Mouse (Mus musculus): ENCODE data around the gene A930004D18Rik. TPM values are rescaled to one million over a fixed set of nuclear protein-coding genes. Genes with fewer than 3 reads are reported as not detected.

A930004D18Rik gene
- polyA plus RNA-seq, 1 experiment = not detected

DNA sequence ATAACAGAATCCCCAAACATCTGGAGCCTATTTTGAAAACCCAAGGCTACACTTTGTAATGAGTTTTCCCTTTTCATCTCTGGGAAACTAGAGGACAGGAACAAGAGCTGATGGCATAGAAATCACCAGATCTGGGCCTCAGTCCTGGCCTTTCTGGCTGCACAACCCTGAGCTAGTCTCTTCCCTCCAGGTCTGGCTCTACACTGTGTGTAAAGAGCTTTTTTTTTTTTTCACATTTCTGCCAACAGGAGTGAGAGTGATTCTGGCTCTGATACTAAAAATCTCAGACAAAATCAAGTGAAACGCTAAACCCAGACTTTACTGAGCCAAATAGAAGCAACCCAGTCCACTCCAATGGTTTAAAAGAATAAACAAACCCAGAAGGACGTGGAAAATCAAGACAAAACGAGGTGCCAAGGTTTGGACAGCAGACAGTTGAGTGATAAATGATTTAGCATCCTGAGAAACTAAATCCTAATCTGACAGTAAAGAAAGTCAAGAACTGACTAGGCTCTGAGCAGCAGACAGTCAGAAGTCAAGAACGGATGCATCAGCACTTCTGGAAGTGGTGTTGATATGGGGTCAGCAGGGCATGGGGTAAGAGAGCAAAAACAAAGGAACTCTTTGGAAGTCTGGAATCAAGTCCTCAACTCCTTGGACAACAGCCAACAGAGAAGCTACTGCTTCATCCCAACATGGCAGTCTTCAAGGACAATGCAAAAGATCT, 61.8 kb downstream of the A930004D18Rik start:
- Histone ChIP-seq H3K4me1 (ENCODE audit: control insufficient read depth, insufficient read depth, low read length) (no peaks in the 10 kb centered on the region), H3K27ac (ENCODE audit: insufficient read depth, low read depth, low read length) (no peak overlapping the region), H3K4me3 (ENCODE audit: insufficient read depth, low read depth, low read length) (no peak overlapping the region)
- 57% methylated on average over 4 of the region's 4 CpGs for WGBS
- no peak for TF ChIP-seq CTCF (IDR thresholded peaks at IDR 0.05; ENCODE audit: insufficient read depth, low read depth, low read length)
- TF ChIP-seq POLR2A (IDR thresholded peaks at IDR 0.05; ENCODE audit: insufficient read depth, low read depth, low read length) = no peak

Other genes with a start within 250 kb of the A930004D18Rik start
- not detected in 2 replicates for gene H2al2a, start 40.8 kb downstream of the A930004D18Rik start, polyA plus RNA-seq (2012; ENCODE audit: insufficient read depth, insufficient read length, low replicate concordance, missing spikeins)
- not detected in 2 replicates for gene Skida1, start 11.3 kb upstream of the A930004D18Rik start, polyA plus RNA-seq (2012; ENCODE audit: insufficient read depth, insufficient read length, low replicate concordance, missing spikeins)
- gene Mllt10, start 17.5 kb upstream of the A930004D18Rik start, polyA plus RNA-seq (2012; ENCODE audit: insufficient read depth, insufficient read length, low replicate concordance, missing spikeins) = 433 TPM in 1 of 2 replicates, not detected in the other

All from olfactory bulb, adult 2 months (tissue).